Mouse (Mus musculus) effector memory CD4-positive, alpha-beta T cell, adult 7 months (primary cell): Measurements from ENCODE around the gene Inpp5d. TPM values are rescaled to one million over a fixed set of nuclear protein-coding genes. Genes with fewer than 3 reads are reported as not detected.

ENCODE experiments used
- polyA plus RNA-seq: library from polyadenylated mRNA; unstranded; fragments of 100-300 nt; shearing (Covaris generic); gene quantifications from one replicate; pipeline ENCODE4 v1.2.1, GENCODE M21; 2017

The Inpp5d gene
- polyA plus RNA-seq, result 213 TPM

GRCm38 (mm10) chr1:87620211-87620668 lies at the start of gene Inpp5d:
Gene Inpp5d (plus strand): TSS chr1:87620312.

GRCm38 (mm10) chr1:87573800-87574215 lies 46.3 kb upstream of the Inpp5d start, which contains the start of gene Ngef:
Gene Ngef (minus strand): TSS chr1:87573870.

GRCm38 (mm10) chr1:87755641-87756470 lies 135.7 kb downstream of the Inpp5d start, which contains the start of gene Atg16l1:
Gene Atg16l1 (plus strand): TSS chr1:87755870.

Other genes starting within 250 kb of the Inpp5d start
- 2.4 TPM for gene Kcnj13, start 225.6 kb upstream of the Inpp5d start, polyA plus RNA-seq
- not detected for gene Snorc, start 150.0 kb upstream of the Inpp5d start, polyA plus RNA-seq
- gene Neu2, start 110.4 kb upstream of the Inpp5d start, polyA plus RNA-seq, result not detected
- 0.13 TPM for gene Ngef, start 46.4 kb upstream of the Inpp5d start, polyA plus RNA-seq
- 53.1 TPM for gene Atg16l1, start 135.6 kb downstream of the Inpp5d start, polyA plus RNA-seq
- gene Sag, start 183.4 kb downstream of the Inpp5d start, polyA plus RNA-seq, result 1.3 TPM
- gene Dgkd, start 233.0 kb downstream of the Inpp5d start, polyA plus RNA-seq, result 82.5 TPM